Mouse (Mus musculus) cerebellum, adult 11 months (tissue): Measurements from ENCODE around the gene Shc2.
A peak's percentile ranks its signal among the peaks of the same experiment; 100 is the strongest.

Source experiments
- DNase-seq: peaks from one replicate; pipeline ENCODE4 v3.0.0; 2022

The Shc2 gene

GRCm38 (mm10) chr10:79668076-79668475, 30.4 kb upstream of the Shc2 start:
- DNase-seq: no peak

GRCm38 (mm10) chr10:79666493-79666892, 28.8 kb upstream of the Shc2 start:
- DNase-seq: no peak

DNA sequence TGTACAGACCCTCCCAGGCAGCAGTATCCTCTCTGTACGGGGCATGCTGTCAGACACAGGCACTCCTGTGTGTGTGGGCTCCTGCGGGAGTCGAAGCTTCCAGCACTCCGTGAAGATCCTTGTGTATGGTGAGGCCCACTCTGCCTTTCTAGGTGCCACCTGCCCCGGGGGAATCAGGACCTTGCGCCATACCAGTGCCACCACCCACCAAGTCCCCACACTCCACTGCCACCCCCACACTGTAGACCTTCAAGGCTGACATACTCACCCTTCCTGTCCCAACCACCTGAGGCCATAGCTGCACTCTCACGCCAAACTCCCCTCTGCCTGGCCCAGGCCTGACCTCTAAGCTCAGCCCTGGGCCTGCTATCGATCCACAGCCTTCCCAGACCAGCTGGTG, 27.3 kb upstream of the Shc2 start:
- DNase-seq: no peak

GRCm38 (mm10) chr10:79664131-79664665, 26.5 kb upstream of the Shc2 start, which contains the start of gene Madcam1:
TSS of gene Madcam1 (plus strand) at chr10:79664559.
- peak; percentile 65 for DNase-seq

DNA sequence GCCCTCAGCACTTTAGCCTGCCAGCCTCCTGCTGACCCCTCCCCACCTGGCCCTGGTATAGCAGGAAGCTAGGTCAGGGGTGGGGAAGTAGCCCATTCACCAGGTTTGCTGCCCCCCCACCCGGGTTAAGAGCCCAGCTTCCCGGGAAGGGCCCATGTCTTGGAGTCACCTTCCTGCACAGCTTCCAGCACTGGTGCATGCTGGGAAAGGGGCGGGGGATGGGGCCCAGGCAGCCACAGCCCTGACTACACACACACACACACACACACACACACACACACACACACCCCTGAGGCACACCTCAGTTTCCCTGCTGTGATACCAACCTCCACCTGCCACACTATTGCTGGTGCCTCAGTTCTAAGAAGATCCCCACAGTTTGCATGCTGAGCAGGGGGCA, 24.1 kb upstream of the Shc2 start:
- no peak for DNase-seq

- DNase-seq: no peak
These were observed 22.6 kb upstream of the Shc2 start for GRCm38 (mm10) chr10:79660298-79660697.

DNA sequence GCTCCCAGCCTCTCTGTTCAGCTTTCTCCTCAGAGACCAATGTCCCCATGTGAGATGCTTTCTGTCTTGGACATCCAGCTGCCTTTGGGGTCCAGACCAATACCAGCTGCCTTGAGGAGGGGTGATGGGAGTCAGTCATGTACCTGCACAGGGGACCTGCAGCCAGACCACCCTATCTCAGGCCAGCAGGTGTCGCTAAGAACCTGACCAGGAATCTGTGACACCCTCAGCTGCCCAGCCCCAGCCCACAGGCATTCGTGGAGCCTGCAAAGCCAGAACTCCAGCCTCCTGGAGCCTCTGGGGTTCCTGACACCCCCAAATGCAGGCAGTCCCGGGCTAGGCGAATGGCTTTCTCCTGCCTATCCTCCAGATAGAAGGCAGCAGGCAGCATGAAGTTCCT, 21.1 kb upstream of the Shc2 start:
- DNase-seq: no peak

- DNase-seq: no peak
These were observed 17.3 kb upstream of the Shc2 start for GRCm38 (mm10) chr10:79654946-79655395.

DNA sequence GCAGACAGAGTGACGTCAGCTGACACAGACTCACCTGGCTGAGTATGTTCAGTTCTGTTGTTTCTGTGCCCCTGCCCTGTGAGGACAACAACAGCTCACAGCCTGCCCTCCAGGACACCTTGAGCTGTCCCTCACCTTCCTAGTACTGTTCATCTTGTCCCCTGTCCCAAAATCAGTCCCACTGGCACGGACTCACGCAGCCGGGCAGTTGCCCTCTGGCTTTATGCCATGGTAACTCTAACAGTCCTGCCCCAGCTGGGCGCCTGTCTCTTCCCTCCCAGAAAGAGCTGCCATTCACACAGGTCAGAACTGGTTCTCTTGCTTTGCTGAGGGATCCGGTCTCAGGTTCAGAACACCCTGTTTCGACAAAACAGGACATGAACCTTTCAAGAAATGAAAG, 15.1 kb upstream of the Shc2 start:
- no peak for DNase-seq

GRCm38 (mm10) chr10:79649070-79649751, 11.5 kb upstream of the Shc2 start:
- DNase-seq: peak; percentile 69

DNA sequence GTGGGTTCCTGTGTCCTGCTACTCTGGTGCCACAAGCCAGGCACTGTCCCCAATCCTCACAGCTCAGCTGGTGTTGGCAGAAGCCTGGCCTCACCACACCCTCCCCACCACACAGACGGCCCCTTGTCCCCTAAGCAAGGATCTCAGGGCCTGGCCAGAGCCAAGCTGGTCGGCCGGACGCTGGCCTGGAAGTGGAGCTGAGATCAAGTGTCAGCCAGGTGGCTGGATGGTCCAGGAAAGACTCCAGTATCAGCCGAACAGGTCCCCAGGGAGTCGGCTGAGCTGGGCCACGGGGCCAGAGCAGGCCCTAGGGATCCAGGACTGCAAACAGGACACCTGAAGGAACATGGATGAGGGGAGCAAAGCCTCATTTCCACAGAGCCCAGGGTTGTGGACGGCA, 8.0 kb upstream of the Shc2 start, which contains the start of gene Odf3l2:
Gene Odf3l2, minus strand, starts transcription at position 28 of the 400 bp plus-strand sequence.
- DNase-seq: no peak

DNA sequence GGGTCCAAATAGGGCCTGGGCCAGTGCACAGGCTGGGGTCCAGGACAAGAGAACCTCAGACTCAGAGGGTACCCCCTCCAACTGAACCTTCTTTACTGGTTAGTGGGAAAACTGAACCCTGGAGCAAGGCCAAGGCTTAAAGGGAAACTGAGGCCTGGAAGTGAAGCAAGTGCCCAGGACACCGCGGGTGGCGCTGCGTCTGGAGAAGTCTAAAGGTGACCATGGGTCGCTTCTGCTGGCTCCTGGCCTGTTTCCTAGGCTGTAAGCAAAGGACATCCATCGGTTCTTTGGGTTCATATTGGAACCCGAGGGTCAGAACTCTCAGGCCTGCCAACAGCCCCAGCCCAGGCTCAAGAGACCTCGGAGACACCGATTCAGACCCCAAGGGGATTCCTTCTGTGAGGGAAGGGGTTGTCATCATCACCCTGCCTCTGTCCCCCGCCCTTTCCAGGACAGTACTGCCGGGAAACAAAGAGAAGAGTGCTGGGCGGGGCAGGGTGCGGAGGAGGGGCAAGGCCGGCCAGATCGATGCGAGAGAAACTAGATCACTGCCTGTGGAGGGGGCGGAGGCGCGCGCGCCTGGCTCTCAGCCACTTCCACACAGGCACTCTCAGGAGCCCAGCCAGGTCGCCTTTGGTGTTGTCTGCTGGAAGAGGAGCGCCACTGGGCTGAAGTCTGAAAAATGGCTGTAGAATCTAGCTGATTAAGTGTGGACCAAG, 927 bp upstream of the Shc2 start:
- DNase-seq: peak; percentile 53

DNA sequence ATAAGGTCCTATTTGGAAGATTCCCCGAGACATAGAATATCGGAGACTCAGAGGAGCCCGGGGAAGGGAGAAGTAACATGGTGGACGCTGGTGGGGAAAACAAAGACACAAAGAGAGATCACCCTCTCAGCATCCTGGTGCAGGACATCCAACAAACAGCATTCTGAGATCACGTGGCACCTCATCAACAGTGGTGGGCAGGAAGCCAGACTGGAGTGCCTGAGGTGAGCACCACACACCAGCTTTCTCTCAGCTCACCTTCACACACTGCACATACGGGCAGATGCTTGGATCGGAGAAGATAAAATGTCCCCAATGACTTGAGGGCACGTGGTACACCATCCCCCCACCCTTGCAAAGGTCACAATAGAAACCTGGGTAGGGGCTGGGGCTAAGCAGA, 1.4 kb downstream of the Shc2 start:
- DNase-seq: peak; percentile 44

- no peak for DNase-seq
These were observed 4.5 kb downstream of the Shc2 start for GRCm38 (mm10) chr10:79633006-79633777.

GRCm38 (mm10) chr10:79631432-79631831, 6.3 kb downstream of the Shc2 start:
- DNase-seq: no peak

GRCm38 (mm10) chr10:79628377-79628776, 9.3 kb downstream of the Shc2 start:
- DNase-seq: no peak

GRCm38 (mm10) chr10:79626156-79626555, 11.6 kb downstream of the Shc2 start:
- no peak for DNase-seq

DNA sequence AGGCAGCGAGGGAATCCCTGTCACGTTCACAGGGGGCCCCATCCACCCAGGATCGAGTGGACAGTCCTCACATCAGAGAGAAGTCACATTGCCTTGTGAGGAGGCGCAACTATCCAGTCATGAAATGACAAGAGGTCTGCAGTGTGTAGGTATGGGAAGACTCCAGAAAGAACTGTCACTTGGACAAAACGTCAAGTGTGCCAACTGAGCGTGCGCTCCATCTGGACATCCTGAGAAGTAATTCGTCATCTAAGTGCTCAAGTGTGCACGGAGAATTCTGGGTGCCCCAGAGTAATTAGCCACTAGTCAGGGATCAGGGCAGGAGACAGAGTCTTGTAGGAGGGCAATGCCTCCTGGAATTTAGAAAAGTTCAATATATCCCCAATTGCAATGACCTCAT, 12.3 kb downstream of the Shc2 start:
- DNase-seq: no peak

- DNase-seq: no peak
These were observed 13.8 kb downstream of the Shc2 start for GRCm38 (mm10) chr10:79623950-79624349.

GRCm38 (mm10) chr10:79616376-79616775, 21.3 kb downstream of the Shc2 start:
- DNase-seq: no peak

GRCm38 (mm10) chr10:79615860-79616259, 21.9 kb downstream of the Shc2 start:
- no peak for DNase-seq

- DNase-seq: no peak
These were observed 23.4 kb downstream of the Shc2 start for GRCm38 (mm10) chr10:79614305-79614643.

DNA sequence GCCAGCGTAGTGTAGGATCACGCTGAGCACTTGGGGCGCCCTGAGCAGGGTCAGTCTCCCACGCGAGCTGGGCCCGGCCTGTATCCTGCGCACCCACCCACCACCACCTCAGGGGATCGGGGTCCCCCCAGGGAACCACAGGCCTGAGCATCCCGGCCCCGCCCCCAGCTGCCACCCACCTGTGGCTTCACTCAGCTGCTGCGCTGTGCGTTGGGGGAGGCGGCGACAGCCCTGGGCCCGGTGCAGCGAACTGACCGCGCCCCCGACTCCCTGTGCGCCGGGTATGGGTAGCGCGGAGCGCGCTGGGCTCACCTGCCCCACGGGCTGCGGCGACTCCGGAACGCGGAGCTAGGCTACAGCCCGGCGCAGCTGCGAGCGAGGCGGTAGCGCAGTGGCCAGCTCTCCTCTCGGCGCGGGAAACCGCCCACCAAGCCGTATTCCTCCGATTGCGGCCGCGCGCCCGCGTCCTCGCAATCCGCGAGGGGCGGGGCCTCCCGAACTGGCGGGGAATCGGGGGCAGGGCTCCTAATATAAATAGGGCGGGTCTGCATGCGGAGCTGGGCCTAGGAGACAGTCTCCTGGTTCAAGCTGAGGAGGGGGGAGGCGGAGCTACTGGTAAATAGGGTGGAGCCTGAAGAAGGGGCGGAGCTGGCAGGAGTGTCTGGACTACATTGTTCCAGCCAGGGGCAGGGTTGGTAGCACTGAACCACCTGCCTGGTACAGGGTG, 24.0 kb downstream of the Shc2 start, which contains the start of gene C2cd4c:
Gene C2cd4c, minus strand, starts transcription at position 448 of the 727 bp plus-strand sequence.
- DNase-seq: peak; percentile 69
